Mouse (Mus musculus): ENCODE measurements around the gene Ctnnd2.

DNA sequence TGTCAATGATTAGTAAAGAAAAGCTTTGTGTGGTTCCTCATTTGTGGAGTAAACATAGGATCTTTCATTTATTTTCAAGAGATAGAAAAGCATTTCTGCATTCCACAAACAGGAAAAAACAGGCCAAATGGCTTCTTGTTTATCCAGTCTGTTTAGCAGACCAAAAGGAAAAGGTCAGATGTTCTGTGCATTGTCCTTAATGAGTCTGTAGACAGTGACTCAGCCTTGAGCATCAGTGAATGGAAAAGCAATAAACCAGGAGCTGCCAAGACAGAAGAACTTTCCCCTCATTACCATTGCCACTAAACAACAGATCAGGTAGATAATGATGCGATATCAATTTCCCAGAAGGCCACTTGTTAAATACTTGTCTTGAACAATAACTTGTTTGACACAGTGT is 192.1 kb downstream of the Ctnnd2 start:
- TF ChIP-seq CTCF (conservative IDR thresholded peaks at IDR 0.05; ENCODE audit: insufficient read depth, insufficient read length, low read depth, low read length) (no peak), POLR2A (IDR thresholded peaks at IDR 0.05; ENCODE audit: low read depth, low read length) (no peak)
